Mouse (Mus musculus) MEL (cell line): ENCODE results near the gene Gtf2h1.

Experiments
- BHLHE40 ChIP-seq: IDR thresholded peaks from 2 replicates; pipeline ENCODE4 v1.6.1; 2012; ENCODE audit warnings: low read depth, mild to moderate bottlenecking, inconsistent platforms, low read length, improper control_type of control experiment, borderline replicate concordance
- CTCF ChIP-seq, 3 experiments: IDR thresholded peaks in 2 of 3; conservative IDR thresholded peaks in 1 of 3; 2 replicates each; pipeline ENCODE4 v1.5.1; 2011 to 2012; ENCODE audit warnings: low read length in 3 of 3, low read depth in 2 of 3, mild to moderate bottlenecking in 2 of 3, improper control_type of control experiment in 1 of 3, inconsistent platforms in 1 of 3, mixed read lengths in 1 of 3, moderate library complexity in 1 of 3; ENCODE audit not compliant: control insufficient read depth in 1 of 3, insufficient read depth in 1 of 3, poor library complexity in 1 of 3, severe bottlenecking in 1 of 3
- ELF1 ChIP-seq: IDR thresholded peaks from 2 replicates; pipeline ENCODE4 v1.6.1; 2014; ENCODE audit warnings: low read depth, mild to moderate bottlenecking, inconsistent platforms, low read length, improper control_type of control experiment, moderate library complexity
- EP300 ChIP-seq, 2 experiments: IDR thresholded peaks; 2 replicates each; pipeline ENCODE4 v1.6.1; 2011; ENCODE audit warnings: improper control_type of control experiment in 2 of 2, low read length in 2 of 2, low read depth in 1 of 2, mild to moderate bottlenecking in 1 of 2
- GATA1 ChIP-seq: IDR thresholded peaks from 2 replicates; pipeline ENCODE4 v1.6.1; 2011; ENCODE audit warnings: low read depth, low read length, improper control_type of control experiment
- MAFK ChIP-seq: IDR thresholded peaks from 2 replicates; pipeline ENCODE4 v1.6.1; 2011; ENCODE audit warnings: low read depth, mild to moderate bottlenecking, low read length, improper control_type of control experiment, borderline replicate concordance
- MAX ChIP-seq: IDR thresholded peaks from 2 replicates; pipeline ENCODE4 v1.6.1; 2011; ENCODE audit warnings: low read length, improper control_type of control experiment
- POLR2A ChIP-seq, 2 experiments: IDR thresholded peaks; 2 replicates each; pipeline ENCODE4 v1.6.1; 2011 to 2012; ENCODE audit warnings: low read length in 2 of 2, mild to moderate bottlenecking in 2 of 2, control low read depth in 1 of 2, improper control_type of control experiment in 1 of 2, low read depth in 1 of 2, moderate library complexity in 1 of 2; ENCODE audit not compliant: control insufficient read depth in 1 of 2, insufficient read depth in 1 of 2, poor library complexity in 1 of 2
- POLR2AphosphoS2 ChIP-seq: IDR thresholded peaks from 2 replicates; pipeline ENCODE4 v1.6.1; 2011; ENCODE audit warnings: low read length, improper control_type of control experiment
- TAL1 ChIP-seq: IDR thresholded peaks from 2 replicates; pipeline ENCODE4 v1.6.1; 2012; ENCODE audit warnings: mild to moderate bottlenecking, inconsistent platforms, low read length, moderate library complexity, mixed read lengths
- UBTF ChIP-seq: IDR thresholded peaks from 2 replicates; pipeline ENCODE4 v1.6.1; 2012; ENCODE audit warnings: low read depth, mild to moderate bottlenecking, inconsistent platforms, low read length, improper control_type of control experiment, moderate library complexity, borderline replicate concordance; ENCODE audit not compliant: insufficient read depth
- ZKSCAN1 ChIP-seq: IDR thresholded peaks from 2 replicates; pipeline ENCODE4 v1.6.1; 2012; ENCODE audit warnings: low read depth, mild to moderate bottlenecking, inconsistent platforms, low read length, improper control_type of control experiment, moderate library complexity
- ZNF384 ChIP-seq: IDR thresholded peaks from 2 replicates; pipeline ENCODE4 v1.6.1; 2012; ENCODE audit warnings: low read depth, mild to moderate bottlenecking, inconsistent platforms, low read length, improper control_type of control experiment

DNA sequence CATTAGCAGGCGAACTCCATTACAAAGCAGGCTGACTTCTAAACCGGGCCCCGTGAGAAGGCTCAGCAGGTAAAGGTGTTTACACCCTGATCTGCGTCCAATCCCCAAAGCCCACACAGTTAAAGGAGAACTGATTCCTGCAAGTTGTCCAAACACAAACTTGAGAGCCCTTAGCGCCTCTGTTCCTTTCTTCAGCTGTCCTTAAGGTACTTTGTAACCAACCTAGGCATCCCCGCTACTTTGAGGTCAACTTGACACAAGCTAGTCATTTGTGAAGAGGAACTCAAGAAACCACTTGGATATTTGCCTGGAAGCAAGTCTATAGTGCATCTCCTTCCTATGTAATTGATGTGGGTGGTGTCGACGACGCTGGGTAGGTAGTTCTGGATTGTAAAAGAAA lies 61.5 kb downstream of the Gtf2h1 start:
- TF ChIP-seq MAX = no peak
- TF ChIP-seq POLR2A (IDR thresholded peaks at IDR 0.05; ENCODE audit: control insufficient read depth in 1 of 2, insufficient read depth in 1 of 2, low read depth in 1 of 2, low read length in 2 of 2, poor library complexity in 1 of 2) = no peak
- no peak for TF ChIP-seq ZKSCAN1
- TF ChIP-seq CTCF (IDR thresholded peaks at IDR 0.05 in 2 of 3, conservative IDR thresholded peaks at IDR 0.05 in 1 of 3; ENCODE audit: control insufficient read depth in 1 of 3, insufficient read depth in 1 of 3, low read depth in 2 of 3, low read length in 3 of 3, poor library complexity in 1 of 3, severe bottlenecking in 1 of 3) = no peak
- TF ChIP-seq ZNF384 = no peak
- TF ChIP-seq GATA1 = no peak
- no peak for TF ChIP-seq POLR2AphosphoS2
- TF ChIP-seq MAFK = no peak
- no peak for TF ChIP-seq TAL1
- TF ChIP-seq EP300 (IDR thresholded peaks at IDR 0.05; ENCODE audit: low read depth in 1 of 2, low read length in 2 of 2) = no peak
- no peak for TF ChIP-seq BHLHE40
- TF ChIP-seq ELF1 = no peak
- TF ChIP-seq UBTF = no peak
